Mouse (Mus musculus): Measurements from ENCODE around the gene Fmo6.

DNA sequence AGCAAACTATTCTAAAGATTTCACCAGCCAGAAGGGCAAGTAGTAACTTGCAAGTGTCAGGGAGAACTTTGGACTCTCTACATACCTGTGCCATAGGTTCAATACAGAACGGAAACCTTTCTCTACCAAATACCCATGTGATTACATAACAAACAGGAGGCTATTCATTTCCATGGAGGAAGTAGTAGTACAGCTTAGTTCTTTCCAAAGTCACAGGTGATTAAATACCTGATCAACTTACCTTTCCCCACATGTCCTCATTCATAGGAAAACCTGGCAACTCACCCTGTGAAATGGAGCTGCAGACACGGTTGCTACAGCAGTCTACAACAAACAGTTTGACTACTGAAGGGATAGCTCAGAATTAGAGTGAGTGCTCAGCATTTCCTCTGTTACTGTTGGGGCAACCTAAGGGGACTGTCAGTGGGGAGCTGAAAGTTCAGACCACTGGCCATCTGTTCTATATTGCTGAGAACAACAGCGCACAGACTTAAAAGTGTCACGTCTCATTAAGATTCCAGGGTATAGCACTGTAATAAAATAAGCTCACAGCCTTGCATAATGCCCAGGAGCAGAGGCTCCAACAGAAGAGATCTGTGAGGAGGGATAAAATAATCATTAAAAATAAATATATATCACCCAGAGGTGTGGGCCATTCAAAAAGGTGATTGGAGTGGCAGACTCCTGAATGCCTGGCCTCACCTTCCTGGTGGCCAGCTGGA is 9.7 kb upstream of the Fmo6 start:
- TF ChIP-seq CTCF (conservative IDR thresholded peaks at IDR 0.05; ENCODE audit: insufficient read depth, insufficient read length, low read depth, low read length) (no peak), POLR2A (IDR thresholded peaks at IDR 0.05; ENCODE audit: low read depth, low read length) (no peak)
